Mouse (Mus musculus) heart, postnatal 10 days (tissue): ENCODE measurements around the gene Dytn. TPM values are rescaled to one million over a fixed set of nuclear protein-coding genes. Genes with fewer than 3 reads are reported as not detected.
"Not testable (repeated sequence)": the region's sequence is repeated elsewhere in the genome, so short reads cannot be mapped to it uniquely, and the experiment has no call there.

Experiments
- DNase-seq, 2 experiments: peaks; one replicate each; pipeline ENCODE4 v3.0.0; 2021
- intact Hi-C: fragments of 180-260 bp; cut with DNase I; formaldehyde crosslinking; loops from one replicate; pipeline ENCODE4 v1.15.1; 2025
- total RNA-seq, 2 experiments: library from RNA; stranded (reverse); gene quantifications; 2 replicates each; pipeline ENCODE4 v1.2.3; 2021

Dytn gene
- total RNA-seq, result not detected

DNA sequence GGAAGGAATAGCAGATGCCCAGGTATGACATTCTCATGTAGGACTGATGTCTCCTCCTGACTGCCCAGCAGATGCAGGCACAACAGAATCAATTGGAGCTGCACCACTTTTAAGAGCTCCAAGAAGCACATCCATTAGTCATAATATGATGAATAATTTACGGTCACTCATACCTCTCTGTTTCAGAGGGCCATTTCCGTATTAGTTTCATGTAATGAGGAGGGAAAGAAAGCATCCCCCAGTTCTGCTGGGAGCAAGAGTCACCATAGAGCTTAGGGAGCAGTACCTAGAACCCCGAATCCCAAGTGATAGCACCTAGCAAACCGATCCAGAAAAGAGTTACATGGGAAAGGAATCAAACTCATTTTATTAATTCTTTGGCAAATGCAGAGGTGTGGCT lies at the start of gene Dytn:
Gene Dytn (minus strand): TSS at position 101 of the 400 bp plus-strand sequence.
- intact Hi-C loops, result no loop called here
- DNase-seq, result no peak

DNA sequence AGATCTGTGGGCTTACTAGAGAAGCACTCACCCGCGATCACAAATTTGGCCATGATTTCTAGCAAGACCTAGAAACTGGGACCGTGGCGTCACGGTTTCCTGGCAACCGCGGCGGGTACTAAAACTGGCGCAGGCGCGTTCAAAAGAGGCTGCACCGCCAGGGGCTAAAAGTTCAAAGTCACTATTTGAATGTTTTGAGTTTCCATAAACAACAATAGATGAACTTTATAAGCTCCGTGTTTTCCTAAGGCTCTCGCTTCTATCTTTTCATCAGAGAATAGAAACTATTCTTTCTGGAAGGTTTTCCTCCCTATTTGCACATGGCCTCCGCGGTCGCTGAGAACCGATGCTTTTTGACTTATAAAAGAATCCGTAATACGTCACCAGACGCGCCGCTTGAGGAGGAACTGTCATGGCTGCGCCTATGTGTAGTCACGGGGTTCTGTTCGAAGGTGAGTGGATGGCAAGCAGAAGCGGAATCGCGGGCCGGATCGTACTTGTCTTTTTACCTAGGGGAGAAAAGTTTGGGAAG lies 43.6 kb upstream of the Dytn start, which contains the start of the genes Mdh1b and Fastkd2:
Gene Mdh1b (minus strand): TSS at position 79 of the 532 bp plus-strand sequence.
Gene Fastkd2 (plus strand): TSS at position 375 of the 532 bp plus-strand sequence.
- intact Hi-C loops, result no loop called here
- DNase-seq, result peak; percentile 95 to 97

GRCm38 (mm10) chr1:63729796-63730195 lies 43.1 kb upstream of the Dytn start:
- intact Hi-C loops, result no loop called here

DNA sequence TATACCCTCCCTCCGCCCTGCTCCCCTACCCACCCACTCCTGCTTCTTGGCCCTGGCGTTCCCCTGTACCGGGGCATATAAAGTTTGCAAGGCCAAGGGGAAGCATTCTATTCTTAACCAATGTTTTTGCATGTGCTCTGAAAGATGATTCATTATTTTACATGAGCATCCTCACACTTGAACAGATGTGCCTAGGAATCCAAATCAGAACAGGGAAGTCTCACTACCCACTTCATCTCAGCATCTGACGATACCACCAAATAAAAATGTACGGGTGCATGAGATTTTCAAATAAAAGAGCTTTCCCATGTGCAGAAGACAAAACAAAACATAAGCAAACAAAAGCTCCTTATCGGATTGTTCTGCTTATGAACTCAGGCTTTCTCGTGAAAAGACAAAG lies 33.4 kb upstream of the Dytn start:
- intact Hi-C loops, result no loop called here
- no peak for DNase-seq

More at GRCm38 (mm10) chr1:63729796-63730195, 43.1 kb upstream of the Dytn start:
- DNase-seq, result no peak

DNA sequence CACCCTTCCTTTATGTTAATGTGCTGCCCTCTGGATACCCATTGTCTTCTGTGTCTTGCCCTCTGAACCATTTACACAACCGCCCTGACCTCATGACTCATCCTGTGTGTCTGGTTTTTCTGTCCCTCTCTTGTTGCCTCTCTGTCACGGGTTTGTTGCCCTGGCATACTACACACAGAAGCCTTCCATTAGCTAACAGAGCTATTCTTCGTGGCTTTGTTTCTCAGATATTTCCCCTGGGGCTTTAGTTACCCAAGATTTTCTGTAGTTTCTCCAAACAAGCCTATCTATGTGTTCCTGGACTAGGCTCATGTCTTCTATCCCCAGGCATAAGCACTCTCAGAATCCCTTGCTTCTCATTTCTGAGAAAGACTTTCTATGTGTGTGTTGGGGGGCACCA lies 22.1 kb upstream of the Dytn start:
- intact Hi-C loops, result no loop called here

GRCm38 (mm10) chr1:63705733-63706132 lies 19.0 kb upstream of the Dytn start:
- intact Hi-C loops, result no loop called here
- DNase-seq, result peak in 1 of 2 experiments; percentile 6

More for the DNA sequence above, 22.1 kb upstream of the Dytn start:
- no peak for DNase-seq

DNA sequence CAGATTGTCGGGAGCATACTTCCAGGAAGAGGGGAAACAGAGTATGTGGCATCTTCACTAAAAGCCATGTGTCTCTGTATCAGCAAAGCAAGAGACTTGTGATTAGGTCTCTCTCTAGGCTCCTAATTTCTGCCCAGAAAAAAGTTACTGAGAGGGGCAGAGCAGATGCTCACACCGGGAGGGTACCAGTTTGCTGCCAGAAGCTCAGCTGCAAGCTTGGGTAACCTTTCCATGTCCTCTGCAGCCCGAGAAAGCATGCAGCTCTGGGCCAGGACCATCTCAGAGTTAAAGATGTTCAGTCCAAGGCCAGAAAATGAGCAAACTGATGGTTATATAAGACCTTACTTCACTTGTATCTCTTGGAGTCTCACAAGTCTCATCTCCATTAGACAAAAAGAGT lies 10.1 kb upstream of the Dytn start:
- intact Hi-C loops, result no loop called here

DNA sequence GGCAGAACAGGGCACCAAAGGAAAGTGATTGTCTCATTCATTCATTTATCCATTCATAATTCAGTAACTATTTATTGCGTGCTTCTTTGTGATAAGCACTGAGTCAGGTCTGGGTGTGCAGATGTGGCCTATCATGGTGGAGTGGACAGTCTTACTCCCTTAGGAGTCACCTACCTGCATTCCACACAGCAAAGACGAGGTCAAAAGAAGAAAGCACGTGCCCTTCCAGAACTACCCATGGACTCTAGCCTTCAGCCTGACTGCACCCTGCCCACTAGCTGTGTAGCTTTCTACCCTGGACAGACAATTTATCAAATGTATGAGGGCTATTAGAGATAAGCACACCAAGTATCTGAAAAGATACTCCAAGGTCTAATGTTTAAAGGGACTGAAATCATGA lies 10.8 kb downstream of the Dytn start:
- DNase-seq, result no peak
- intact Hi-C loops, result no loop called here

More for the DNA sequence above, 10.1 kb upstream of the Dytn start:
- DNase-seq, result no peak

GRCm38 (mm10) chr1:63668852-63669160 lies 17.9 kb downstream of the Dytn start:
- peak; percentile 18 to 42 for DNase-seq
- intact Hi-C loops, result loop anchor here (1.0 to 10.0 kb wide), 6 partner anchors 93 to 1246 kb away; partner anchors contain the start of gene Klf7

DNA sequence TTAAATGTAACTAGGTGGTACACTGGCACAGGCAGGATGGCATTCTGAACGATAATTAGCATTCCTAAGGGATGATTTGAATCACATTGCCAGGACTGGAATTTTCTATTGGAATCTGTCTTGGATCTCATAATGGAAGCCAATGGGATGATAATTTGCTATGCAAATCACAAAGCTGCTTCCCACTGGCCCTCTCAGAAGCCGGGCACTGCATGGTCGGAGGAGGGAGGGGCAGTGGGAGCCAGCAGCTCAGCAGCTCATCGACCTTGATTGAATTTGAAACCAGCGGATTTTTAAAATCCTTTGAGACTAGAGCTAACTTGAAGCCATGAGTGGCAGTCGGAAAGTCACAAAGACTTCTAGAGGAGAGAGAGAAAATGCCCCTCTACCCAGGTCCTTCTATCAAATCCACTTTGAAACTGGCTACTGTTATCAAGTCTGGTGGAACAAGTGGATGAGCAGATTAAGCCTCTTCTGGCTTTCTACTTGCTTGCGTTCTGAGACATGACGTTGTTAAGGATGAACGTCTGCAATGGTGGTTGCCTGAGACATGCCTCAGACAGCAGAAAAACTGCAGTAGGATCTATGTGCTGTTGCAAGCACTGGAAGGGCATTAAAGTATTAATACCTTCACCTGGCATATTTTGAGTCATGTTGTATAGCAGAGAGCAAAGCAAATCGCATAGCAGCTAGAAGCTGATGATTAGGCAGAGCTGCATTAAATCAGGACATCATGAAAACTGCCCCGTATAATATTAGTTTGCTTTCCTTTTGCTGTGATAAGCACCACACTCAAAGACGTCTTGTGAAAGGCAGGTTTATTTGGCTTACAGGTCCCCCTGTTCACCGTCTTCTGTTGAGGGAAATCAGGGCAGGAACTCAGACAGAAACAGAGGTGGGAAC lies 18.5 kb downstream of the Dytn start:
- intact Hi-C loops, result loop anchor here (1.0 to 10.0 kb wide), 6 partner anchors 94 to 1247 kb away; partner anchors contain the start of gene Klf7
- no peak for DNase-seq

GRCm38 (mm10) chr1:63667201-63667948 lies 19.4 kb downstream of the Dytn start:
- intact Hi-C loops, result loop anchor here (5.0 to 10.0 kb wide), 4 partner anchors 95 to 1247 kb away; partner anchors contain the start of gene Klf7
- no peak for DNase-seq

DNA sequence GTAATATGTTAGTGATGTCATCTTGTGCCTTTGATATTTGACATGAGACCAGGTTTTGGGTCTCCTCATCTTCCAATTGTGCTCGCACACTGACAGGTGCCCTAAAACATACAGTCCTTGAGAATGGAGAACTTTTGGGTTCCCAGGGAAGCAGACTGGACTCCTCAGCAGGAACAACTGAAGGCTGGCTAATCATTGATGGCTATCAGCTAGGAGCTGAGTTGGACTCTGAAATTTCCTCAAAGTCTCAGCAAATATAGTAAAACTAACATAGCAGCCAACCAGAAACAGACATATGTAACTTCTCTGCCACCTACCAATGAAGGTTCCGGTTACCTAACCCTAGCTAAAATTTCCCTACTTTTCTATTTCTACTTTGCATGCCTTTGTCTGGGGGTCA lies 20.6 kb downstream of the Dytn start:
- intact Hi-C loops, result loop anchor here (5.0 to 10.0 kb wide), 4 partner anchors 96 to 1249 kb away; partner anchors contain the start of gene Klf7

DNA sequence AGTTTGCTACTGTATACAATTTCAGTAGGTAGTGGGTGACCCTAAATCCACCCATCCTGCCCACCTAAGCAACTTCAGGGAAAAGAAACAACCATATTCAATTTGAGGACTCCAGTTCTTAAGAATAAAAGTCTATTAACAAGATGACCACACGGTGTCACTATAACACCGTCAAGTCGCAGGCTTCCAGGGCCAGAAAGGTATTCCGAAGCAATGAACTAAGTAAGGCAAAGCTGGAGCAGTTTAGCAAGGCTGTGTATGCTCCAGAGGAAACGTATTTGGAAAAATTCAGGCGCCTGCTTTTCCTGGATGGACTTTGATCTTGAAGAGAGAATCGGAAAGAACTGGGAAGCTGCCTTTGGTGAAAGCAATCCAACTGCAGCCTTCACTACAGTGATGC lies 27.1 kb downstream of the Dytn start:
- intact Hi-C loops, result loop anchor here (2.0 to 5.0 kb wide), 4 partner anchors 789 to 1351 kb away; partner anchors contain the start of gene Mettl21a

More for the DNA sequence above, 20.6 kb downstream of the Dytn start:
- DNase-seq, result no peak

GRCm38 (mm10) chr1:63658016-63658415 lies 28.7 kb downstream of the Dytn start:
- intact Hi-C loops, result loop anchor here (2.0 to 5.0 kb wide), 4 partner anchors 791 to 1353 kb away; partner anchors contain the start of gene Mettl21a
- DNase-seq, result peak; percentile 61 to 77

More for the DNA sequence above, 27.1 kb downstream of the Dytn start:
- DNase-seq, result peak; percentile 41 to 68

- intact Hi-C loops, result no loop called here
- no peak for DNase-seq
These were observed 46.8 kb downstream of the Dytn start for GRCm38 (mm10) chr1:63639921-63640320.

DNA sequence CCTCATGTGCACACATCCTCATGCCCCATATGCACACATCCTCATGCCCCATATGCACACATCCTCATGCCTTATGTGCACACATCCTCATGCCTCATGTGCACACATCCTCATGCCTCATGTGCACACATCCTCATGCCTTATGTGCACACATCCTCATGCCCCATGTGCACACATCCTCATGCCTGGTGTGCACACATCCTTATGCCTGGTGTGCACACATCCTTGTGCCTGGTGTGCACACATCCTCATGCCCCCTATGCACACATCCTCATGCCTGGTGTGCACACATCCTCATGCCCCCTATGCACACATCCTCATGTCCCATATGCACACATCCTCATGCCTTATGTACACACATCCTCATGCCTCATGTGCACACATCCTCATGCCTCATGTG lies 56.3 kb downstream of the Dytn start:
- intact Hi-C loops, DNase-seq: not testable (repeated sequence)

GRCm38 (mm10) chr1:63628211-63628610 lies 58.5 kb downstream of the Dytn start:
- intact Hi-C loops, result no loop called here

GRCm38 (mm10) chr1:63615668-63616067 lies 71.1 kb downstream of the Dytn start, which contains the start of gene Gm39653:
Gene Gm39653 (plus strand): TSS chr1:63615968.
- intact Hi-C loops, result no loop called here
- DNase-seq, result no peak

More at GRCm38 (mm10) chr1:63628211-63628610, 58.5 kb downstream of the Dytn start:
- peak; percentile 44 to 58 for DNase-seq

GRCm38 (mm10) chr1:63614594-63614993 lies 72.1 kb downstream of the Dytn start:
- intact Hi-C loops, result no loop called here
- peak; percentile 53 to 65 for DNase-seq

DNA sequence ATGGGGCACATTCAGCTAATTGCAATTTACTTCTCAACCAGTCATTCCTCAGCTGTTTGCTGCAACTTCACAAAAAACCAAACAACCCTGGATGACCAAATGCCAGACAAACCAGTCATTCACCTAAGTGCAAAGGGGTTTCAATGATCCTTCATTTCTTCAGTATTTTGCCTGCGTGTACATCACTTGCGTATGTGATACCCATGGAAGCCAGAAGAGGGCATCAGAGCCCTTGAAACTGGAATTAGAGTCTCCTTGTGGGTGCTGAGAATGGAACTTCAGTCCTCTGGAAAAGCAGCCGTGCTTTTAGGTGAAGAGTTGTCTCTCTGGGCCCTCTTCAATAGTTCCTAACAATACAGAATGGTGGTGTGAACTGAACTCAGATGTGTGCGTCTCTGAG lies 77.1 kb downstream of the Dytn start:
- DNase-seq, result no peak
- intact Hi-C loops, result no loop called here
